ENCODE assay signal across 7 mouse cellular contexts in the genomic region with DNA sequence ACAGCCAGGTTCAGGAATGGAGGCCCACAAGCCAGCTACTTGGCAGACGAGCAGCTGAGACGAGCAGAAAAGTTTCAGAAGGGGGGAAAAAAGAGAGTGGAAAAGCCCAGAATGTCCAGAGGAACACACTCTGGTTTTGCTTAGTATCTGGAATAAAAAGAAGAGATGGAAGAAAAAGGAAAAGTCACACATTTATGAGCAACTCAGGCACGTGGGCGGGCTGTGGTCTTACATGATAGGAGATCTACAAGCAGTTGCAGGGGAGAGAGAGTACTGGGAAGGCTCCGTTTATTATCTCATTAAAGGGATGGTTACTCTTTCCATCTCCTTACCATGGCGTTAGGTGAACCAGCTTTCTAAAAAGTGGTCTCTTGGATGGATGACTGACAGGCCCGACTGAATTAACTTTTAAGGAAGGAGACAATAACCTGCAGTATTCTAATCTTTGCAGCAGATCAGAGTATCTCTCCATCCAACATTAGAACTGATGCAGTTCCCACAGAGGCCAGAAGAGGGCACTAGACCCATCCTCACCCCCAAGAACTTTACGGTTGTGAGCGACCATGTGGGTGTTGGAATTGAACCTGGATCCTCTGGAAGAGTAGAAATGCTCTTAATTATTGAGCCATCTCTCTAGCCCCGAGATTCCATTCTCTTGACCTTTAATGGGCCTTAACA. TPM values are rescaled to one million over a fixed set of nuclear protein-coding genes. Genes with fewer than 3 reads are reported as not detected.
A peak's percentile ranks its signal among the peaks of the same experiment; 100 is the strongest.
DNase-seq lines count a peak whose midpoint lies in the region; ATAC-seq and TF ChIP-seq lines count a peak whose summit lies in the region.

No protein-coding gene starts in this region.

- in situ Hi-C loops in ES-E14 (cut with MboI; ENCODE audit: low sequenced_read_pairs in 2 of 2, unreplicated experiment in 2 of 2), result no loop called here

- H3K9ac ChIP-seq in kidney, embryonic 14.5 days (ENCODE audit: low read depth, low read length), result no peak overlapping the region
- no peak overlapping the region for H3K9ac ChIP-seq in ES-E14 (ENCODE audit: insufficient read depth, low read depth, low read length, poor library complexity, severe bottlenecking)

- no peak for ATAC-seq in kidney, embryonic 14.5 days (ENCODE audit: low FRiP score, low TSS enrichment)

- H3K9me3 ChIP-seq in kidney, embryonic 14.5 days (ENCODE audit: control insufficient read depth, low read length), result no peaks in the 10 kb centered on the region
- no peaks in the 10 kb centered on the region for H3K9me3 ChIP-seq in ES-E14 (ENCODE audit: control insufficient read depth, insufficient read depth, low read depth, low read length)
- H3K9me3 ChIP-seq in limb, embryonic 10.5 days (replicated peaks), result no peaks in the 10 kb centered on the region

- H3K36me3 ChIP-seq in kidney, embryonic 14.5 days (ENCODE audit: control insufficient read depth, insufficient read depth, low read length), result no peaks in the 10 kb centered on the region
- H3K36me3 ChIP-seq in ES-E14 (ENCODE audit: control insufficient read depth, insufficient read depth, low read length, poor library complexity, severe bottlenecking), result no peaks in the 10 kb centered on the region
- no peaks in the 10 kb centered on the region for H3K36me3 ChIP-seq in limb, embryonic 10.5 days

- 60% methylated on average over 10 of the region's 10 CpGs for WGBS in kidney, embryonic 14.5 days
- 65% methylated on average over 10 of the region's 10 CpGs for WGBS in limb, embryonic 10.5 days

- no peaks in the 10 kb centered on the region for H3K27me3 ChIP-seq in kidney, embryonic 14.5 days (ENCODE audit: control insufficient read depth, insufficient read depth, low read length)
- no peaks in the 10 kb centered on the region for H3K27me3 ChIP-seq in limb, embryonic 10.5 days (ENCODE audit: low read depth, poor library complexity, severe bottlenecking)

- no peak overlapping the region for H3K4me3 ChIP-seq in kidney, embryonic 14.5 days (ENCODE audit: low read length)
- H3K4me3 ChIP-seq in ES-E14 (ENCODE audit: insufficient read depth in 1 of 2, low read depth in 1 of 2, low read length in 2 of 2, poor library complexity in 1 of 2, severe bottlenecking in 1 of 2), result no peak overlapping the region
- no peak overlapping the region for H3K4me3 ChIP-seq in limb, embryonic 10.5 days

- peak; percentile 60 for DNase-seq in kidney, adult 9 months
- peak; percentile 82 for DNase-seq in CD4-positive, CD25-positive, alpha-beta regulatory T cell, adult 2 months (ENCODE audit: low read depth, low spot score)
- peak; percentile 76 for DNase-seq in ES-E14 (ENCODE audit: low read depth, low spot score)
- peak; percentile 38 to 66 for DNase-seq in cerebellum, postnatal 25 days
- DNase-seq in limb, embryonic 10.5 days (ENCODE audit: low spot score), result peak; percentile 47
- DNase-seq in right cerebral cortex, postnatal 4 days, result peak; percentile 58

- H3K27ac ChIP-seq in kidney, embryonic 14.5 days (ENCODE audit: low read depth, low read length), result no peak overlapping the region
- no peak overlapping the region for H3K27ac ChIP-seq in ES-E14 (ENCODE audit: insufficient read depth, low read depth, low read length, poor library complexity, severe bottlenecking)
- H3K27ac ChIP-seq in limb, embryonic 10.5 days, result no peak overlapping the region

- no peak overlapping the region for H3K4me2 ChIP-seq in kidney, embryonic 14.5 days (replicated peaks; ENCODE audit: low read depth, low read length)

- H3K4me1 ChIP-seq in kidney, embryonic 14.5 days (ENCODE audit: control insufficient read depth, insufficient read depth, low read length), result no peaks in the 10 kb centered on the region
- H3K4me1 ChIP-seq in ES-E14 (ENCODE audit: control insufficient read depth in 2 of 2, insufficient read depth in 2 of 2, low read length in 2 of 2, poor library complexity in 1 of 2), result peaks cover 0 to 5% of the 10 kb centered on the region in 2 experiments; a peak in 2 of 4 replicates
- H3K4me1 ChIP-seq in limb, embryonic 10.5 days, result no peaks in the 10 kb centered on the region

TF ChIP-seq in ES-E14, 5 proteins besides CTCF, POLR2A, EP300 and RAD21:
- no peak for TF ChIP-seq HCFC1 (IDR thresholded peaks at IDR 0.05; ENCODE audit: borderline replicate concordance, insufficient read depth, low read length)
- TF ChIP-seq ZC3H11A (IDR thresholded peaks at IDR 0.05; ENCODE audit: borderline replicate concordance, low read depth, low read length), result peak; percentile 42; the same call in 1 of the 2 replicates
- TF ChIP-seq CHD2 (IDR thresholded peaks at IDR 0.05; ENCODE audit: low read depth, low read length), result no peak
- TF ChIP-seq MAFK (IDR thresholded peaks at IDR 0.05; ENCODE audit: insufficient read depth, low read depth, low read length), result no peak
- no peak for TF ChIP-seq ZNF384 (IDR thresholded peaks at IDR 0.05; ENCODE audit: low read depth, low read length)

RNA-seq across cellular contexts. Expression of a gene that starts 25.7 kb away (rescaled TPM):
- 83.8 and 154 TPM in 2 replicates for polyA plus RNA-seq in kidney, embryonic 14.5 days (2014; fragmentation: Nextera tagmentation; extraction: Ambion mirVana)
- 56.7 and 66.8 TPM in 2 replicates for total RNA-seq in ES-E14 (2012; rRNA removed)
- 120 and 126 TPM in 2 replicates for polyA plus RNA-seq in limb, embryonic 10.5 days (2016; fragmentation: Nextera tagmentation; extraction: Ambion mirVana)
